Mouse (Mus musculus): ENCODE data around the gene Trim69. TPM values are rescaled to one million over a fixed set of nuclear protein-coding genes. Genes with fewer than 3 reads are reported as not detected.

Trim69 gene
- polyA plus RNA-seq, 1 experiment from 2014 or later = not detected

- H3K36me3 ChIP-seq = no peaks in the 10 kb centered on the region
- H3K9ac ChIP-seq = no peak overlapping the region
- ATAC-seq (ENCODE audit: insufficient number of reproducible peaks, insufficient read depth, low FRiP score, low TSS enrichment) = no peak
- no peaks in the 10 kb centered on the region for H3K9me3 ChIP-seq
- H3K27ac ChIP-seq = no peak overlapping the region
- no peaks in the 10 kb centered on the region for H3K4me1 ChIP-seq
- no peaks in the 10 kb centered on the region for H3K27me3 ChIP-seq
- 71% methylated on average over 5 of the region's 5 CpGs for WGBS
- H3K4me2 ChIP-seq (replicated peaks) = no peak overlapping the region
- H3K4me3 ChIP-seq = no peak overlapping the region
Measured at GRCm38 (mm10) chr2:122141332-122141967, 19.1 kb upstream of the Trim69 start.

GRCm38 (mm10) chr2:122143111-122143510 lies 17.4 kb upstream of the Trim69 start:
- WGBS = 87% methylated on average over 3 of the region's 3 CpGs
- no peak for ATAC-seq (ENCODE audit: insufficient number of reproducible peaks, insufficient read depth, low FRiP score, low TSS enrichment)
- no peaks in the 10 kb centered on the region for H3K36me3 ChIP-seq
- no peak overlapping the region for H3K9ac ChIP-seq
- H3K4me1 ChIP-seq = no peaks in the 10 kb centered on the region
- no peaks in the 10 kb centered on the region for H3K27me3 ChIP-seq
- no peak overlapping the region for H3K4me3 ChIP-seq
- H3K4me2 ChIP-seq (replicated peaks) = no peak overlapping the region
- H3K9me3 ChIP-seq = no peaks in the 10 kb centered on the region
- no peak overlapping the region for H3K27ac ChIP-seq

GRCm38 (mm10) chr2:122145756-122146155 lies 14.7 kb upstream of the Trim69 start:
- Histone ChIP-seq H3K4me2 (replicated peaks) (no peak overlapping the region), H3K4me3 (no peak overlapping the region), H3K4me1 (peaks cover 4% of the 10 kb centered on the region; the same call in 1 of the 2 replicates), H3K27ac (no peak overlapping the region), H3K36me3 (no peaks in the 10 kb centered on the region), H3K27me3 (no peaks in the 10 kb centered on the region), H3K9me3 (no peaks in the 10 kb centered on the region), H3K9ac (no peak overlapping the region)
- ATAC-seq (ENCODE audit: insufficient number of reproducible peaks, insufficient read depth, low FRiP score, low TSS enrichment) = no peak
- 71% methylated on average over 4 of the region's 4 CpGs for WGBS

GRCm38 (mm10) chr2:122146687-122147086 lies 13.8 kb upstream of the Trim69 start:
- Histone ChIP-seq H3K9me3 (no peaks in the 10 kb centered on the region), H3K27me3 (no peaks in the 10 kb centered on the region), H3K9ac (no peak overlapping the region), H3K4me2 (replicated peaks) (no peak overlapping the region), H3K4me1 (peaks cover 4% of the 10 kb centered on the region; the same call in 1 of the 2 replicates), H3K27ac (no peak overlapping the region), H3K4me3 (no peak overlapping the region), H3K36me3 (0 out of 2 replicates have a peak, but pooled peaks cover 2% of the 10 kb centered on the region)
- no peak for ATAC-seq (ENCODE audit: insufficient number of reproducible peaks, insufficient read depth, low FRiP score, low TSS enrichment)
- 73% methylated on average over 6 of the region's 6 CpGs for WGBS

- Histone ChIP-seq H3K4me3 (peak within 1 kb of the TSS; percentile 69), H3K36me3 (0 out of 2 replicates have a peak, but pooled peaks cover 7% of the 10 kb centered on the region), H3K4me2 (replicated peaks) (peak within 1 kb of the TSS; percentile 69), H3K9me3 (no peaks in the 10 kb centered on the region), H3K27ac (peak within 1 kb of the TSS; percentile 83), H3K27me3 (no peaks in the 10 kb centered on the region), H3K9ac (peak within 1 kb of the TSS; percentile 67), H3K4me1 (peaks cover 4% of the 10 kb centered on the region; the same call in 1 of the 2 replicates)
- WGBS = under 1% methylated on average over 40 of the region's 40 CpGs
- peak; percentile 94 for ATAC-seq (ENCODE audit: insufficient number of reproducible peaks, insufficient read depth, low FRiP score, low TSS enrichment)
Measured at GRCm38 (mm10) chr2:122147508-122148241, 12.8 kb upstream of the Trim69 start, which contains the start of gene B2m. TSS of gene B2m (plus strand) at chr2:122147686.

GRCm38 (mm10) chr2:122148242-122148917 lies 12.1 kb upstream of the Trim69 start:
- 0 out of 2 replicates have a peak, but pooled peaks have one; percentile 3 for ATAC-seq (ENCODE audit: insufficient number of reproducible peaks, insufficient read depth, low FRiP score, low TSS enrichment)
- H3K9ac ChIP-seq = peak overlapping the region; percentile 67
- 0 out of 2 replicates have a peak, but pooled peaks cover 7% of the 10 kb centered on the region for H3K36me3 ChIP-seq
- H3K27ac ChIP-seq = peak overlapping the region; percentile 83; the same call in 1 of the 2 replicates
- H3K27me3 ChIP-seq = no peaks in the 10 kb centered on the region
- H3K4me2 ChIP-seq (replicated peaks) = peak overlapping the region; percentile 69
- WGBS = 33% methylated on average over 18 of the region's 18 CpGs
- peak overlapping the region; percentile 69 for H3K4me3 ChIP-seq
- peaks cover 4% of the 10 kb centered on the region; the same call in 1 of the 2 replicates for H3K4me1 ChIP-seq
- no peaks in the 10 kb centered on the region for H3K9me3 ChIP-seq

- Histone ChIP-seq H3K9ac (no peak overlapping the region), H3K27me3 (no peaks in the 10 kb centered on the region), H3K27ac (no peak overlapping the region), H3K4me3 (0 out of 2 replicates have a peak overlapping the region, but pooled peaks have one; percentile 69), H3K9me3 (no peaks in the 10 kb centered on the region), H3K4me1 (peaks cover 4% of the 10 kb centered on the region; the same call in 1 of the 2 replicates), H3K4me2 (replicated peaks) (no peak overlapping the region), H3K36me3 (0 out of 2 replicates have a peak, but pooled peaks cover 8% of the 10 kb centered on the region)
- no peak for ATAC-seq (ENCODE audit: insufficient number of reproducible peaks, insufficient read depth, low FRiP score, low TSS enrichment)
- WGBS = 93% methylated on average over 6 of the region's 6 CpGs
Measured at GRCm38 (mm10) chr2:122149316-122149715, 11.2 kb upstream of the Trim69 start.

- peaks cover 4% of the 10 kb centered on the region; the same call in 1 of the 2 replicates for H3K4me1 ChIP-seq
- H3K36me3 ChIP-seq = 0 out of 2 replicates have a peak, but pooled peaks cover 11% of the 10 kb centered on the region
- no peak overlapping the region for H3K9ac ChIP-seq
- WGBS = 82% methylated on average over 3 of the region's 3 CpGs
- H3K9me3 ChIP-seq = no peaks in the 10 kb centered on the region
- ATAC-seq (ENCODE audit: insufficient number of reproducible peaks, insufficient read depth, low FRiP score, low TSS enrichment) = no peak
- H3K27me3 ChIP-seq = no peaks in the 10 kb centered on the region
- H3K27ac ChIP-seq = no peak overlapping the region
- H3K4me2 ChIP-seq (replicated peaks) = no peak overlapping the region
- no peak overlapping the region for H3K4me3 ChIP-seq
Measured at GRCm38 (mm10) chr2:122149716-122150115, 10.8 kb upstream of the Trim69 start.

GRCm38 (mm10) chr2:122151221-122151620 lies 9.3 kb upstream of the Trim69 start:
- Histone ChIP-seq H3K4me2 (replicated peaks) (no peak overlapping the region), H3K9ac (no peak overlapping the region), H3K4me1 (peaks cover 4% of the 10 kb centered on the region; the same call in 1 of the 2 replicates), H3K27ac (no peak overlapping the region), H3K36me3 (0 out of 2 replicates have a peak, but pooled peaks cover 11% of the 10 kb centered on the region), H3K4me3 (no peak overlapping the region), H3K27me3 (no peaks in the 10 kb centered on the region), H3K9me3 (no peaks in the 10 kb centered on the region)
- ATAC-seq (ENCODE audit: insufficient number of reproducible peaks, insufficient read depth, low FRiP score, low TSS enrichment) = no peak
- WGBS = 83% methylated on average over 1 of the region's 1 CpGs

- Histone ChIP-seq H3K27me3 (no peaks in the 10 kb centered on the region), H3K4me2 (replicated peaks) (no peak overlapping the region), H3K36me3 (0 out of 2 replicates have a peak, but pooled peaks cover 11% of the 10 kb centered on the region), H3K27ac (no peak overlapping the region), H3K9me3 (no peaks in the 10 kb centered on the region), H3K4me3 (no peak overlapping the region), H3K9ac (no peak overlapping the region), H3K4me1 (peaks cover 4% of the 10 kb centered on the region; the same call in 1 of the 2 replicates)
- ATAC-seq (ENCODE audit: insufficient number of reproducible peaks, insufficient read depth, low FRiP score, low TSS enrichment) = no peak
- WGBS = 84% methylated on average over 3 of the region's 3 CpGs
Measured at GRCm38 (mm10) chr2:122152850-122153249, 7.7 kb upstream of the Trim69 start.

- Histone ChIP-seq H3K4me1 (no peaks in the 10 kb centered on the region), H3K4me3 (no peak overlapping the region), H3K9me3 (no peaks in the 10 kb centered on the region), H3K27me3 (no peaks in the 10 kb centered on the region), H3K4me2 (replicated peaks) (no peak overlapping the region), H3K36me3 (0 out of 2 replicates have a peak, but pooled peaks cover 11% of the 10 kb centered on the region), H3K27ac (no peak overlapping the region), H3K9ac (no peak overlapping the region)
- ATAC-seq (ENCODE audit: insufficient number of reproducible peaks, insufficient read depth, low FRiP score, low TSS enrichment) = no peak
- 84% methylated on average over 7 of the region's 7 CpGs for WGBS
Measured at GRCm38 (mm10) chr2:122153681-122154365, 6.7 kb upstream of the Trim69 start.
